Mouse (Mus musculus): Measurements from ENCODE around the gene Ccdc12.

Gene Ccdc12

GRCm38 (mm10) chr9:110741711-110742294 is 85.5 kb downstream of the Ccdc12 start, which contains the start of gene Myl3:
Myl3 (plus strand) TSS chr9:110741861.
- no peak for DNase-seq (ENCODE audit: low read depth, low spot score)

GRCm38 (mm10) chr9:110742295-110742950 is 86.1 kb downstream of the Ccdc12 start:
- DNase-seq (ENCODE audit: low read depth, low spot score) = no peak

- DNase-seq (ENCODE audit: low read depth, low spot score) = no peak
Observed at GRCm38 (mm10) chr9:110742951-110743455, 86.7 kb downstream of the Ccdc12 start.

GRCm38 (mm10) chr9:110743456-110744323 is 87.4 kb downstream of the Ccdc12 start:
- DNase-seq (ENCODE audit: low read depth, low spot score) = no peak

- no peak for DNase-seq (ENCODE audit: low read depth, low spot score)
Observed at GRCm38 (mm10) chr9:110745752-110746151, 89.4 kb downstream of the Ccdc12 start.

GRCm38 (mm10) chr9:110746238-110746637 is 89.9 kb downstream of the Ccdc12 start:
- DNase-seq (ENCODE audit: low read depth, low spot score) = no peak

GRCm38 (mm10) chr9:110746961-110747360 is 90.7 kb downstream of the Ccdc12 start, which contains the start of gene Pth1r:
Pth1r (minus strand) TSS chr9:110747145.
- no peak for DNase-seq (ENCODE audit: low read depth, low spot score)

GRCm38 (mm10) chr9:110748451-110748850 is 92.1 kb downstream of the Ccdc12 start:
- no peak for DNase-seq (ENCODE audit: low read depth, low spot score)

- no peak for DNase-seq (ENCODE audit: low read depth, low spot score)
Observed at GRCm38 (mm10) chr9:110750404-110751187, 94.3 kb downstream of the Ccdc12 start.

- no peak for DNase-seq (ENCODE audit: low read depth, low spot score)
Observed at GRCm38 (mm10) chr9:110751412-110751811, 95.1 kb downstream of the Ccdc12 start.

- DNase-seq (ENCODE audit: low read depth, low spot score) = no peak
Observed at GRCm38 (mm10) chr9:110752917-110753435, 96.7 kb downstream of the Ccdc12 start.

GRCm38 (mm10) chr9:110753773-110754172 is 97.5 kb downstream of the Ccdc12 start:
- no peak for DNase-seq (ENCODE audit: low read depth, low spot score)

GRCm38 (mm10) chr9:110757816-110758215 is 101.5 kb downstream of the Ccdc12 start:
- no peak for DNase-seq (ENCODE audit: low read depth, low spot score)

- no peak for DNase-seq (ENCODE audit: low read depth, low spot score)
Observed at GRCm38 (mm10) chr9:110758605-110759004, 102.3 kb downstream of the Ccdc12 start.

- no peak for DNase-seq (ENCODE audit: low read depth, low spot score)
Observed at GRCm38 (mm10) chr9:110759265-110759664, 103.0 kb downstream of the Ccdc12 start.

GRCm38 (mm10) chr9:110760886-110761285 is 104.6 kb downstream of the Ccdc12 start:
- no peak for DNase-seq (ENCODE audit: low read depth, low spot score)
